Mouse (Mus musculus): ENCODE measurements around the gene Gse1.
A peak's percentile ranks its signal among the peaks of the same experiment; 100 is the strongest.
"Not testable (repeated sequence)": the region's sequence is repeated elsewhere in the genome, so short reads cannot be mapped to it uniquely, and the experiment has no call there.

Gene Gse1

DNA sequence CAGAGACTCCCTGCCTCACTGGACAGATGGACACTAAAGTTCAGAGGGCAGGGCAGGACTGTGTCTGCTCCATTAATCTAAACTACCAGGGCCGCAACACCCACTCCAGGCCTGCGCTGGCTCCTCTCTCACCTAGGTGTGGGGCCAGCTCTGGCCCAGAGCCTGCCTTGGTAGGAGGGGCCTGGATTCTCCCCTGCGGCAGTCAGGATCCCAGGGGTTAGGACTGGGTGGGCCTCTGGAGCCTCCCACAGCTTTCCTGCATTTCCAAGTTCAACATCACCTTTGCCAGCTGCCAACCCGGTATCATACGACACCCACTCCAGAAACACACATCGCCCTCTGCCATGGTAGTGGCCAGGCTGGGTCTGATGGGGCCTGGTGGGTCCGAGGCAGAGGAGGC, 102.8 kb downstream of the Gse1 start:
- DNase-seq: no peak

DNA sequence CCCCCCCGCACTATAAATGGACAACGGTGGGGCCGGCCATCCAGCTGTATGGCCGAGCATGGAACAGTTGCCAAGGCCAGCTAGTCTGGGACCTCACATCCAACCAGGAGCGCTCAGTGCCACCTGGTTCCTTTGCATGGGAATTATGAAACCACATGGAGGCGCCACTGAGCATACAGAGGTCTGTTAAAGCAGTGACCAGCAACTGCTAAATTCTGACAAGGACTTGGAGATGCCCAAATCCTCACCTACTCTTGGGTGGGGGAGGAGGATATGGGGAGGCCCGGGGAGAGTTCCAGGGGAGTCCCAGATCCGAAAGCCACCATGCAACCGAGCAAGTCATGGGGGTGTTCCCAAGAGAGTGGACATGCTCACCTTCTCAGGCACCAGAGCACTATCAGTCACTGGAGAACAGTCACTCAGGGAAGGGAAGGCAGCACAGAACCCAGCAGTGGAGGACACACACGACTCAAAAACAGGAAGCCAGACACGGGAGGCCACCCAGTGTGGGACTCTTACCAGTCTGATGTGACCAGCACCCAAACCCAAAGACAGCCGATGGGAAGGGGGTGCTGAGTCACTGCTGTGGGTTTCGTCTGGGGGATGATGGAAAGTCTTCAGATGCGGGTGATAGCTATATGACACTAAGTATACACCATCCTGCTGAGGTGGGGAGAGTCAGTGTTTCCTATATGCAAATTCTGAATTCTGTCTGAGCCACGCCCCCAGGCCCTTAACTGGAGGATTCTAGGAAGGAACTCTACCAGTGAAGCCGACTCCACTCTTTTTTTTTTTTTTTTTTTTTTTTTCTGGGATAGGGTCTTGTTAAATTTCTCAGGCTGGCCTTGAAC, 104.3 kb downstream of the Gse1 start:
- DNase-seq: no peak

DNA sequence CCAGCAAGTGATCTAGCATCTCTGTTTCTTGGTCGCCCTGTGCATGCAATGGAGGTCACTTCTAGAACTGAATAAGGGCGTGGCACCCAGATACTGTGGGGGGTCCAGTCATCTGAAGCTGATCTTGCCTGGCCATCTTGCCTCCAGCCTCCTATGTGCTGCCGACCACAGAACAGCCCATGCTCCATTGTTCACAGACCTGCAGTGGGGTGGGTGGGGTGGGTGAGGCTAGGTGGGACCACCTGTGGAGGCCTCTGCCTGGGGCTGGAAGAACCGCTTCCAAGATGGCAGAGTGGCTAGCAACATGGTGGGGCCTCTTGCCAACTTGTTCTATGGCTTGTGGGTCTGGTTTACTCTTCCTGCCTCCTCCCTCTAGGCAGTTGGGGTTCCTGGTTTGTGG, 105.4 kb downstream of the Gse1 start:
- no peak for DNase-seq

DNA sequence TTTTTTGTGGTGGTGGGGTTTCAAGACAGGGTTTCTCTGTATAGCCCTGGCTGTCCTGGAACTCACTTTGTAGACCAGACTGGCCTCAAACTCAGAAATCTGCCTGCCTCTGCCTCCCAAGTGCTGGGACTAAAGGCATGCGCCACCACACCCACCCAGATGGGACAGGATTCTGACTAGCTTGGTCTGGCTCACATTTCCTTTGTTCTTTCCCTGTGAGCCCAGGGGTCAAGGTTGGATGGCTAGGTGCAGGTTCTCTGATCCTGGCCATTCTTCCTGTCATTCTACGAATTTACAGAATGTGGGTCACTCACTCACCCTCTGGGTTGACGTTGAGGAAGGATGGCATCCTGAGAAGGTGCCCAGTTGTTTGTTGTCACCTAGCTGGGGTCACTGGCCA, 106.0 kb downstream of the Gse1 start:
- not testable (repeated sequence) for DNase-seq

DNA sequence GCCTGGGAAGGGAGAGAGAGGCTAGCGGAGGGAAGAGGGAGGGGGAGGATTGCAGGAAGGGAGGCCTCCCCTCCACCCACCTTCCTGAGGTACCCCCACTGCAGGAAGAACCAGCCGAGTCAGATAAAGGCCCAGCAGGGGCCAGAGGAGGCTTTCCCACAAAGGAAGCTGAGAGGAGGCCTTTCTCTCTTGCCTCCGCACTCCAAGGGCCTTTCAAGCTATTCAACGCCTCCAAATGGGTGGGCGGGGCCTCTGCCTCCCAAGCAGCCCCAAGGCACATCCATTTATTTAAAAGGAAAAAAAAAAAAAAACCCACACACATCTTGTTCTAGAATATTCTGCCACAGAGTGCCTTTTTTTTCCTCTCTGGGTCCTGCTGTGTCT, 106.6 kb downstream of the Gse1 start:
- DNase-seq: no peak

DNA sequence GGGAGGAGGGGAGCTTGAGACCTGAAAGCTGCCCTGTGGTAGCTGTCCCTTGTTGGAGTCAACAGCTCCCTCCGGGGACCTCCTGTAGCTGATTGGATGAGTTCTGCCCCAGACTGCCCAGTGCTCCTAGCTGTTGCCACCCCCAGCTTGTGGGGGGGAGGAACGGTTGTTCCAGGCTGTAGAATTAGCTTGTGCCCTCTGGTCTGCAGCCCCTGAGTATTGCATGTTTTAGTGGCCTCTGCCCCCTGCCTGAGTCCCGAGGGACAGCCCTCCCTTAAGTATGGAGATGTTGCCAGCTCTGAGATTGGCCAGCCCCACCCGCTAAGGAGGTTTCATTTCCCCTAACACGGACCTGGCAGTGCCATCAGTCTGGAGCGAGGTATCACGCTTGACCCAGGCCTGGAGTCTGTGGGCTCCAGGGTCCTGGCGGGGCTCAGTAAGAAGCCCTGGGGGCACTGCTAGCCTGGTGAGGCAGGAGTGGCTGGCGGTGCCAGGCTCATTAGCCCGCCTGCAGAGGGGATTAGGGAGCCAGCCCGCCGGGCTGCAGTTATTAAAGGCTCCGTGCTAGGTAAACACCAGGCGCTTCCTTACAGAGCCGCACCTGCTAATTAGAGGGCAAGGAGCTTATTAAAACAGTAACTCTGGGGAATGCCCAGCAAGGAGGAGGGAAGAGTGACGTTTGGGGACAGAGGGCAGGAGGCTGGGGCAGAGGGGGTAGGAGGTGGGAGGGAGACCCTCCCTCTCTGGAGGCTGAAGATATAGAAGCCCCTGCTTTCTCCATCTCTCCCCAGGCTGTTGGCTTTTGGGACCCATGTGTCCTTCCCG, 107.2 kb downstream of the Gse1 start:
- no peak for DNase-seq

DNA sequence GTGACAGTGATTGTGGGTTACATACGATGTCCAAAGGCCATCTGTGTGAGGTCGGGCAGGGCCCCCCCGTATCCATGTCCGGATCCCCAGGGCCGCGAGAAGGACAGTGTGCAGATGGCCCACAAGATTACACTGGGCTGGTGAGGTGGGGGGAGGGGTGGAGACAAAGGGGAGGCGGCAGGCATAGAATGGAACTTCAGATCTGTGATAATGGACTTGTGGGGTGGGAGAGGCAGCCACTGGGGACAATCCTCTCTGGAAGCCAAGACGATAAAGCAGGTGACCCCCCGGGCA, 107.8 kb downstream of the Gse1 start:
- DNase-seq: no peak

DNA sequence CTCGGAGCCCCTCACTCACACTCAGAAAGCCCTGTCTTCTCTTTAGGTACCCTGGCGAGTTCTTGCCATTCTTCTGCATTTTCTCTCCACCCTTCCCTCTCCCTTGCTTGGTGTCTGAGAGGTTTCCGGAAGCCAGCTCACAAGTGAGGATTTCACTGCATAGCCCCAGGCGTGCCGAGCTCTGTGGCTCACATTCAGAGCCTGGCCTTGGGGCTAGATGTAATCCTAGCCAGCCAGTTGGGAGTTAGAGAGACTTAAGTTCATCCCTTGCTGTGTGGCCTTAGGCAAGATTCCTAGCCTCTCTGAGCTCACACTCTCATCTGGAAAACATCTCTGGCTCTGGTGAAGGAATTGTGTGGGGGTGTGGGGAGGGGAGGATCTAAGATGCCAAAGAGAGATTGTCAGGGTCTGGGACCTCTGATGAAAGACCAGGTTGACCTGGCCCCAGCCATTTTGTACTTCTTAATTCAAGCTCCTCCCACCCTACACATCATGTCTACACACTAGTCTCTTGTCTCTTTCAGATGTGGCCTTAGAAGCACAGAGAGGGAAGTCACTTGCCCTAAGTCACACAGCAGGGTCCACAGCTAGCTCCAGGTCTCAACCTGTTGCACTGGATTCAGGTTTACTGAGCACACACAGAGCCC, 108.8 kb downstream of the Gse1 start:
- DNase-seq: no peak

DNA sequence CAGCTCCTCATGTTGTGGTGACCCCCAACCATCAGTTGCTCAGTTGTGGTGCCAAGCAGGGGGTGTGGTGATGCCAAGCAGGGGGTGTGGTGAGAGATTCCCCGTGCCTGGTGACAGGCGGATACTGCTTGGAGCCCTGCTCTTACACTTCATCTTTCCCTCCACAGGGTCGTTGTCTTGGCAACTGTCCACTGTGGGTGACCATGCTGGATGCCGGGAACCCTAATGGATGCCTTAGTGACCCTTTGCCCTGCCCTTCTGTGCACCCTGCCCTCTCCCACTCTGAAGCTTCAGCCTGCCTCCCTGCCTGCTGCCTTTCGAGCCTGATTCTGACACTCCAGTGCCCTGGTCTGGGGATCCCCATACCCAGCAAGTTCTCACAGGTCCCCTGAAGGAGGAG, 109.4 kb downstream of the Gse1 start:
- DNase-seq: no peak

DNA sequence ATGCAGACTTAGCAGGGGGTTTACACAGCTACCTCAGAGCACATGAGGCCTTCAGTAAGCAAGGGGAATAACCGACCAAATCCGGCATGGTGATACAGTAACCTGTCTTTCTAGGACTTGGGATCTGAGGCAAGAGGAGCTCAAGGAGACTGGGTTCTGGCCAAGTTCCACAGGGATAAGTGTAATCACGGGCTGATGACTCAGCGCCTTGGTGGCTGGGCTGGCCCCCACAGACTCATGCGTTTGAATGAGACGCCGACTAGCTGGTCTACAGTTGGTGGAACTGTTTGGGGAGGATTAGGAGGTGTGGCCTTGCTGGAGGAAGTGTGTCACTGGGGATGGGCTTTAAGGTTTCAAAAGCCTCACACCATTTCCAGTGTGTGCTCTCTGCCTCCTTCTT, 110.4 kb downstream of the Gse1 start:
- DNase-seq: no peak

DNA sequence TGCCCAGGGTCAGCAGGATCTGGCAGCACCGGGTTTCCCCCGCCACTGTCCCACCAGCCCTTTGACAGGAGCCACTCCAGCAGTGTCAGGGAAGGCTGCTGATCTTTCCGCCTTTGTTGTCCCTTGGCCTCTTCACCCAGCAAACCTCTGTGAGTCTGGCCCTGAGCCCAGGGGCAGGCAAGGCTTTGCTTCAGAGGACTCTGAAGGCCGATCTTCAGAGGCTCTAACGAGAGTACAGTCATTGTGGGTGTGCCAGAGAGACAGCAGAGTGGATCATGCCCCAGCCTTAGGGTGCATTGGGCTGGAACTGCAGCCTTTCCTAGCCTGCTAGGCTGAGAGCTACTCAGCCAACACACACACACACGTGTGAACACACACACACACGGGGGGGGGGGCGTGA, 111.5 kb downstream of the Gse1 start:
- DNase-seq: peak; percentile 80

DNA sequence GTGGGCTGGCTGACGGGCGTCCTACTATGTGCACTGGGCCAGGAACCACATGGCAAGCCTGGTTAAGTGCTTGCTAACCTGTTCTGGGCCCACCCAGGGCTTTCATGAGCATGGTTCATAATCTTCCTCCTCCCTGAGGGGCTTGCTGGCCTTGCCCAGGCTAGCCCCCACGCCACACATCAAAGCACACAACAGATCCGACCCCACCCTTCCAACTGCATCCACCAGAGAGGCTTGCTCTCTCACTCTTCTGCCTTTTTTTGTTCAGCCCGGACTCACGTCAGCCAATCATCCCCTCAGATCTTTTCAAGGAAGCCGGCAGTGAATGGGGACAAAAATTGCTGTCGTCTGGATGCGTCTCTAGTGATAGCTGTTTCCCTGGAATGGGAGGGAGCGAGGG, 112.9 kb downstream of the Gse1 start:
- DNase-seq: no peak

DNA sequence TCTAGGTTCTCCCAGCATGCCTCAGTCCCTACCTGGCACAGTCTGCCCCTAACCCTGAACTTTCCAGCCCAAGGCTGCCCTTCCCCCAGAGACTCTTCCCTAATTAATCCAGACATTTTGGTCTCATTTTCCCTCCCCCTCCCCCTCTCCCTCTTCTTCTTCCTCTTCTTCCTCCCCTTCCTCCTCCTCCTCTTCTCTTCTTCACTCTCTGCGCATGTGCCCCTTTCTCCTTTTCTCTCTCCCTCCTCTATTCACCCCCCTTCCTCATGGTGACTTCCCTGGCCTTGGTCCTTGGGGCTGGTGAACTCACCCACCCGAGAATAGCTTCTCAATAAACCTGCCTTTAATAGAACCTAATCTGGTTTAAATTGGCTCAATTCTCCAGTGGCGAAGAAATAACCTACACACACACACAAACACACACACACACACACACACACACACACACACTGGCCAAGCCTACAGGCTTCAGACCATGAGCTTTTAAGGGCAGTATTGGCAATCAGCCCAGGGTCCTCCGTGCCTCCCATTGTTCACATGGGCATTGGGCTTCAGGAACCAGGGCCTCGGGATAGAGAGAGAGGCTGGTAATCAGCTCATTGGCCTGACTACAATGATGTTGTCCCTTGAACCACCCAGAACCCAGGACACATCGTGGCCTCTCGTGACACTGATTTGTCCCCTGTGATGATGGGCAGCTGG, 114.7 kb downstream of the Gse1 start:
- DNase-seq: no peak

DNA sequence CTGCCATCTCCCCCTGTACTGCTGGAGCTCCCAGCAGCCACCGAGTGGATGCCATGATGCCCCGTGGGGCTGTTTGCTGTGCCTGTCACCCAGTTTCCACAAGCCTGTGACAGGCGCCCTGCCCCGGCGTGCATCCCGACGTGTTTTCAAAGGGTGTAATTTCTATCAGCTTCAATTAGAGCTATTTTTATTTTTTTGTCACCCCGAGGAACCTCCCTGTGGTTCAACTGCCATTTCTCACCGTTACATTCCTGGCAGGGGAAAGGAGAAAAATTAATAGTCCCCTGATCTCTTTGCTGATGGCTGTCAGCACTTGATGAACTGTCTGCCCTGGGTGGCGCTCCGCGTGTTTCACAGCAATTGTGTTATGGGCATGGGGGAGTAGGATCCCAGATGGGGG, 115.3 kb downstream of the Gse1 start:
- no peak for DNase-seq

DNA sequence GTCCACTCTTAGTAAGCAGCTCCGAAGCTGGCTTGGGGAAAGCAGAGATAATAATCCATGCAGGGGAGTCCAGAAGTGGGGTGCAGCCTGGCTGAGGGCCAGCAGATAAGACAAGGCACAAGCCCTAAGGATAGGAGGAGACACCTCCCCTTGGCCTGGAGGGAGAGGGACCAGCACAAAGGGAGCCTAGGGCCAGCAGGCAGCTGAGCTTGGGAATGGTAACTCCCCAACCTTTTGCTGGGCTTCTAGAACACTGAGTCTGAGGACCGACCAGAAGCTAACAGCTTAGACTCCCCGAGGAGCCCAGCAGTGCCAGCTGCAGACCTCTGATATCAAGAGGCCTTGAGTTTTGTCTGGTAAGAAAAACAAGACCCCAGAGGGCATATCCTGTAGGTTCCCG, 115.9 kb downstream of the Gse1 start:
- no peak for DNase-seq

DNA sequence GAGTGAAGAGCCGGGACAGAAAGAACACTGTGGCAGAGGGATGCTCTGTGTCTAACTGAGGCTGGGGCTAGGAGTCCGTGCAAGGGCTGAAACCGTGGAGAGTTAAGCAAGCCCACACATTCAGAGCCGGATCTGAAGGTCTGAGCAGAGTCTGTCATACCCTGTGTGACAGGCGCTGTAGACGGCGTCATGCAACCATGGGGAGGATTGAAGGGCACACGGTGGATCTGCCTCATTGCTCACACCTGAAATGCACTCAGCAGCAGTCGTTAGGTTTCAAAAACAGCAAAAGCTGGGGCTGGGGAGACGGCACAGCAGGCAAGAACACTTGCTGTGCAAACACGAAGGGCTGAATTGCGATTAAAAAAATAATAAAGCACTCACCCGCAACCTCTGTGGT, 116.3 kb downstream of the Gse1 start:
- DNase-seq: no peak

DNA sequence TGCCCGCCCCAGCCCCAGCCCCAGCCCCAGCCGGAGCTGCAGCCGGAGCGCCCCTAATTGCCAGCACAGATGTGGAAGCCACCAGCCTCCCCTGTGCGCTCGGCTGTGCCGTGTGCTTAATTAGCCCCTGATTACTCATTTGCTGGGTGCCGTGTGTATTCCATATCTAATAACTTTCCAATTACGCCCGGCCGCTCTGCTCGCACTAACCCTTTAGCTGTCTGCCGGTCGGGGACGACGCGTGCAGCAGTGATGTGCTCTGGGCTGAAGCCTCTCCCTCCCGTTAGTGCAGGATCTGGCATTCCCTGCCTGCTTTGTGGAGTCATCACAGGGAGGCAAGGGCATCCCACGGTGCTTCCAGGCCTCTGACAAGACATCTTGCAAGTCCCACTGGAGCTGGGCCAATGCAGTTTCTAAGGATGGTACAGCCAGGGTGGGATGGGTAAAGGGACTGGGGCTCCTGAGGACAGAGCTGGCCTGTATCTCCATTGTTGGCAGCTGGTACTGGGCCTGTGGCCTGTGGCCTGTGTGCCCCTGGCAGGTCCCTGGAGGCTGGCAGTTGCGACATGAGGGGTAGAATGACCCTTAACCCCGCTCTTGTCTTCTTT, 119.6 kb downstream of the Gse1 start:
- no peak for DNase-seq

DNA sequence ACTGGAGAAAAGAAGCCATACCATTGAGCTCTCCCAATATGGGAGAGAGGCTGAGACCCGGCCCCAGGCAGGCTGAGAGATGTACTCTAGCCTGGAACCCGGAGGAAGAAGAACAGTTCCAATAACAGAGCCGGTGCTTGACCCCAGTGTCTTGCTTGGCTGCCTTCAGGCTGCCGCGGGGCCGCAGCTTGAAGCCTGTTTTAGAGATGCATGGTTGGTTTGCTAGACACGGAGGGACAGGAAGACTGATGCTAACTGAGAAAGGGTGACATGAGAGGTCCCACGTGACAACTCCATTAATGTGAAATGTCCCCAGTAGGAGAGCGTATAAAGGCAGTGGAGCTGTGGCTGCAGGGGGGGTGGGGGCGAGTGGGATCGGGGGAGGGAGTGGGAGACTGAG, 120.7 kb downstream of the Gse1 start:
- no peak for DNase-seq

DNA sequence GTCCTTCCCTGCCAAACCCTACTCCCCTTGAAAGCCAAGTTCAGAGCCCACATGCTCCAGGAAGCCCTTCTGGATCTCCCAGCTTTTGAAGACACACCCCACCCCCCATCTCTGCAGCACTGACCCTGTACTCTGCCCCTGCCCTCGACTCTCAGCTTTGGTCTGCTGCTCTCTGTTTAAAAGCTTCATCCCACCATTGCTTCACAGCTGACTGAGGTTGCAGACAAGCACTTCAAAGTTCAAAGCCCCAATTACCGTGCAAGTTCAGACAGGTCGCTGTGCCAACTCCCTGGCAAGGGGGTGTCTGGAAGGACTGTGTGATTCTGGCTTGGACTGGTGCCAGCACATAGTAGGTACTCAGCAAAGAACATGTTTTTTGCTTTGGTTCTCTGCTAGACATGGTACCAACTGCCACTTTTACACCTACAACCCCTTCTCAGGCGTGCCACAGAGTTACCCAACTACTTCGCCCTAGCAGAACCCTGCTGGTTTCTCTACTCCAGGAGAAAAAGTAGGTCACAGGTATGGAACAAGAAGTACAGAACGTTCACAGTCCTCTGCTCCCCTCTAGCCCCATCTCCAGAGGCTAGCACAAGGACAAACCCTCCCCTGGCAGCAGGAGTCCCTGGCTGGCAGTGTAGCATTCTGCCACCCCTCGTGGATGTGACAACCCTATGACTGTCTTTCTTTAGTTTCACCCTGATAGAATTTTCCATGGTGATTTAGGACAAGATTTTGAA, 123.2 kb downstream of the Gse1 start:
- DNase-seq: peak; percentile 58

DNA sequence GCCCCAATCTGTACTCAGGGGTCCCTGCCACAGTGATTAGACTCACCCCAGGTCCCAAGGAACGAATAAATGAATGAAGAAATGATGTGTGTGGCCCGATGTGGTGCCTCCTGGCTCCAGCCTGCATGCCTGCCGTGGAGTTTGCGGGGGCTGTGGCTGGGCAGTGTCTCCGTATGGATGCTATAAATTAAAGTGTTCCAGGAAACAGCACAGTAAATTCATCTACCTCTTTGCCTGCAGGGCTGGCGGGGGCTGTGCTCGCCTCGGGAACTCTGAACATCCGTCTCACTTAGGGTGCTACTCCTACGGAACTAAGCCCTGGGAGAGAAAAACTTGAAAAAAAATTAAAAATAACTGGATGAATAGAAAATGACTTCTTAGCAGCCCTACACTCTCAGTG, 123.8 kb downstream of the Gse1 start:
- no peak for DNase-seq

DNA sequence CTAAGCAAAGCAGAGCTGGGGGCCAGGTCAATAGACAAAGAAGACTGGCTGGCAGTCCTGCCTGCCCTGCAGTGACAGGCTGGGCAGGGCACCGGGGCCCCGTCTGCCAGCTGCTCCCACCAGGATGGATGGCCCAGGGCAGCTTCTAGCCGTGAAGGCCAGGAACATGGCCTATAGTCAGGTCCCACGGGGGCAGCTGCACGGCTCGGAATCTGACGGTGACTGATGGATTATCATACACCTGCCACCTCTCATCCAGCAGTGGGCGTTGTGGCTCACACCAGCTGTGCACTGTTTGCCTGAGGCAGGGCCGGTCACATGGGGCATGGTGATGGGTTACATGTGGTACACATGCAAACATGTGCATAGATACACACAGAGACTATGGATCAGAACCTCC, 127.8 kb downstream of the Gse1 start:
- no peak for DNase-seq

DNA sequence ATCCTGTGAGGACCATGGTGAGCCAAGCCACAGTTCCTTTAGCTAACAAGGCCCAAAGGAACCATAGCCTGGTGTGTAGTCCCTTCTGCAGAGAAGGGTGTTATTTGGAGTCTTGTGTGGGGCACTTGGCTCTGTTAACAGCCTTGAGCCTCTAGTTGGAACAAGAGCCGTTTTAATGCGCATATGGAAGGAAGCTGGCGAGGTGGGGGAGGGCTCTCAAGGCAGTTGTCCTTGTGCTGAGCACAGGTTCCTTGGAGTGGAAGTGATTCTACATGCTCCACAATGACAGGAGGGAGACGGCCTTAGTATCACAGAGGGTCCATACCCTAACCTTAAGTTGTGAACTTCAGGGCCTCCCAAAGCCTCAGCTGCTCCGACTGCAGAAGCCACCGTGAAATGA, 129.2 kb downstream of the Gse1 start:
- DNase-seq: no peak

Data from kidney, adult 11 months (tissue).